Mouse (Mus musculus) T-helper 1 cell (primary cell): ENCODE results near the gene Smad6.

Experiments used
- in situ Hi-C: fragments of 300-600 bp; cut with MboI, MseI; formaldehyde crosslinking; loops from one replicate; pipeline ENCODE4 v1.15.1; 2025; ENCODE audit warnings: high pct_unique_total_duplicates

The Smad6 gene

DNA sequence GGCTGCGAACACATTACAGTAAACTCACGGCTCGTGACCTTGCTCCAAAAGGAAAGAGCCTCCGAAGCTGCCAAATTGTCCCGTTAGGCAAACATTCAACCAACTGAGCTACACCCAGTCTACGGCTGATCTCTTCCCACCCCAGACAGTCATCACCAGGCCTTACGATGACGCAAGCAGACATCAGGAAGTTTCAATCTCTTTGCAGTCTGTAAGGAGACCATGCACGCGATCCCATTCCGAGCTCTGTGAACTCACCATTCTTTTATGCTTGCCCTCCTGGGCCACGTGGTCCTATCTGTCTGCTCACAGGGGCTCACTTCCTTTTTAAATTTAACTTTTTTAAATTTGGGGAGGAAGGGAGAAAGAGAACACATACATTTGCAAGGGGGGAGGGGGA, 32.6 kb downstream of the Smad6 start:
- in situ Hi-C loops, result no loop called here

GRCm38 (mm10) chr9:63985125-63985524, 36.7 kb downstream of the Smad6 start:
- in situ Hi-C loops, result no loop called here

DNA sequence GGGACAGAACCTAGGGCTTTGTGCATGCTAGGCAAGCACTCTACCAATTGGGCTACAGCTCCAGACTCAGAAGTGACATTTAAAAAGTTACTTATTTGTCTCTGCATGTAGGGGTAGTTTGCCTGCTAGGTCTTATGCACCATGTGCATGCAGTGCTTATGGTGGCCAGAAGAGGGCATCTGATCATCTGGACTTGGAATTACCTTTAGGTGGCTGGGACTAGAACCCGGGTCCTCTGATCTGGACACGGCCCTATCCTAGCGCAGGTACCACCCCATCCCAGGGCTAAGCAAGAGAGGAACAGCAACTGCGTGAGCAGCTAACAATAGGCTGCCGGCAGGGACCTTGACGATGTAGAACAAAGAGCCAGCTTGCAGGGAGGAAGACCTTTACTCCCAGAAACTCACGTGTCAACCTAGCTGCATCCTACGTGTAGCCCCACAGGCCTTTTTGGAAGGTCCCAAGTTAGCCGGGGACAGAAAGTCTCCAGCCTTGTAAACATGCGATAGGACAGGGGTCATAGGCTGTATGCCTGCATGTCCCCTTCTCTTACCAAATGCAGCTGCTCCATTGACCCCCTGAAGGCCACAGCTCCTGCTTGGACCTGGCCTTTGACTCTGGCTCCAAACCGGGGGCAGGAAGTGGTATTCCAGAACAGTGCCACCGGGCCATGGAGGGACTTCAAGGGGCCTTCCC, 38.8 kb downstream of the Smad6 start:
- in situ Hi-C loops, result no loop called here

GRCm38 (mm10) chr9:63981912-63982311, 39.9 kb downstream of the Smad6 start:
- in situ Hi-C loops, result no loop called here

DNA sequence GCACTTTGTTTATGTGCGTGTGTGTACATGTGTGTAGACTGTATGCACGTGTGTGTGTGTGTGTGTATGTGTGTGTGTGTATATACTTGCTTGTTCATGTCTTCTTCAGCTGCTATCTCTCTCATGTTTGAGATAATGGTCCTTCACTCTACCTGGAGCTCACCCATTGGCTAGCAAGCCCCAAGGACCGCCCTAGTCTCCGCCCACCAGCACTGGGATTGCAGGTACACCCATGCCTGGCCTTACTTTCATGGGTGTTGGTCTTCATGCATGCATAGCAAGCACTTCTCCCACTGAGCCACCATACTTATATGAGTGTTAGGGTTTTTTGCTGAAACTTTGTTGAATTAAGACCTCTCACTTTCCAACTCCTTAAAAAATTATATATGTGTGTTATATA, 40.5 kb downstream of the Smad6 start:
- in situ Hi-C loops, result no loop called here

GRCm38 (mm10) chr9:63980179-63981086, 41.4 kb downstream of the Smad6 start:
- in situ Hi-C loops, result no loop called here

DNA sequence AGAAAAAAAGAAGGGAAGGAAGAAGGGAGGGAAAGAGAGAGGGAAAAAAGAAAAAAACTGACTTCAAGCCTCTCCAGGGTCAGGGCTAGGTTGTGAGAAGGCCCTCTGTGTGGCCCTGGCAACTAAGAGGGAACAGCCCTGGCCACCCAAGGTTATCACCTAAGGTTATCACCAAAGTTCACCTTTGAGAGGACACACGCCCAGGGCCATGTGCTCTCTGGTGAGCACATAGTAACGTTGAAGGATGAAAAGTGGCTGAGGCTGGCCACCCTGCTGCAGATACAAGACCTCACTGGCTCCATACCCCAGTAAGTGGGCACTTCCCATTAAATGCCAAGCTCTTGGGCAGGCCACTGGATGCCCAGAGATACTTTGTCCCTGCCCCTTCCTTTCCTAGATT, 42.6 kb downstream of the Smad6 start:
- in situ Hi-C loops, result no loop called here

GRCm38 (mm10) chr9:63978682-63979081, 43.2 kb downstream of the Smad6 start:
- in situ Hi-C loops, result no loop called here

GRCm38 (mm10) chr9:63975996-63976395, 45.9 kb downstream of the Smad6 start:
- in situ Hi-C loops, result no loop called here

- in situ Hi-C loops, result no loop called here
These were observed 47.4 kb downstream of the Smad6 start for GRCm38 (mm10) chr9:63974258-63975023.

GRCm38 (mm10) chr9:63973662-63974190, 48.1 kb downstream of the Smad6 start:
- in situ Hi-C loops, result no loop called here

DNA sequence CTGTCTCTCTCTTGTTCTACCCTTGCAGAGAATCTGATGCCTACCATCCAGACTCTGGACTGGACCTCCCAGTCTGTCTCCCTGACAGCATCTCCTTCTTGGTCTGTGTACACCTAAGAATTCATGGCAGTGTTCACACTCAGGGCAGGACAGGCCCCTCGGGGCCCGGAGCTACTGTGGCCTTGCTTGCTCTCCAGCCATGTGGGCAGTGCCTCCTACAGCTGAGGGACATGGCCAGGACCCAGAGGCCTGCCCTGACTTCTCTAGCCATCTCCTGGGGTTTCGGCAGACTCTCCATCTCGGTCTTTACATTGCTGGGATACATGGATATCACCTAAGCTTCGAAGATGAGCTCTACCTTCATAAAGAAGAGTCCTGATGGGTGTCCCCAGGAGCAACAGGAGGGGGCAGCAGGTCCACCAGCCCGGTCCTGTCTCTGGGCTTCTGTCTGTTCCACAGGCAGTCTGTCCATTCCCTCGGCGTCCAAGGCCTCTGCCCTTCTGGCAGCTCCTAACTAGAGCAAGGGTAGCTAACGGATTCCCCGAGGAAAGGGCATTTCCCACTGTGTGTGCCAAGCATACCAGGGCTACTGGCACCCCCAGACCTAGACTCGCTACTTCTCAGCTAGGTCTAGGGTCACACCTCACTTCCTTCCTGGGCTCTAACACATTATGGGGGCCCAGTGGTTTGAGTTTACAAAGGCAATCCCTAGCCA, 49.1 kb downstream of the Smad6 start:
- in situ Hi-C loops, result no loop called here

- in situ Hi-C loops, result no loop called here
These were observed 50.3 kb downstream of the Smad6 start for GRCm38 (mm10) chr9:63971557-63971956.

GRCm38 (mm10) chr9:63970836-63971235, 51.0 kb downstream of the Smad6 start:
- in situ Hi-C loops, result no loop called here

- in situ Hi-C loops, result no loop called here
These were observed 51.5 kb downstream of the Smad6 start for GRCm38 (mm10) chr9:63970388-63970787.

- in situ Hi-C loops, result no loop called here
These were observed 52.4 kb downstream of the Smad6 start for GRCm38 (mm10) chr9:63969467-63969866.

DNA sequence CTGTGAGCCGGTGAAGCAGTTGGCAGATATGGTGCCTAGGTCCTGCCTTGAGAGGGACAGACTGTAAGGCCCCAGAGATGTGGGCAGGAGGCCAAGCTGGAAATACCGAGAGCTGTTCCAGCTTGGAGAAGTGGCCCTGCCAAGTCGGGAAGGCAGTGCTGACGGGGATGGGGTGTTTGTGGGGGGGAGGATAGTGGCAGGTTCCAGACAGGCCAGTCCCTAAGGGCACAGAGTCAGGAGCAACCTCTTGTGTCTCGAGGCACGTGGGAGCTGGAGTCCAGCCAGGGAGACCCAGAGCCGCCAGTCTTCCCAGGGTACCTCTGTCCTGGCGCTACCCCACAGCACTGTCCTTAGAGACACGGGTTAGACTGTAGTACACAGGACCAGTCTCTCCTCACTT, 53.3 kb downstream of the Smad6 start:
- in situ Hi-C loops, result no loop called here

DNA sequence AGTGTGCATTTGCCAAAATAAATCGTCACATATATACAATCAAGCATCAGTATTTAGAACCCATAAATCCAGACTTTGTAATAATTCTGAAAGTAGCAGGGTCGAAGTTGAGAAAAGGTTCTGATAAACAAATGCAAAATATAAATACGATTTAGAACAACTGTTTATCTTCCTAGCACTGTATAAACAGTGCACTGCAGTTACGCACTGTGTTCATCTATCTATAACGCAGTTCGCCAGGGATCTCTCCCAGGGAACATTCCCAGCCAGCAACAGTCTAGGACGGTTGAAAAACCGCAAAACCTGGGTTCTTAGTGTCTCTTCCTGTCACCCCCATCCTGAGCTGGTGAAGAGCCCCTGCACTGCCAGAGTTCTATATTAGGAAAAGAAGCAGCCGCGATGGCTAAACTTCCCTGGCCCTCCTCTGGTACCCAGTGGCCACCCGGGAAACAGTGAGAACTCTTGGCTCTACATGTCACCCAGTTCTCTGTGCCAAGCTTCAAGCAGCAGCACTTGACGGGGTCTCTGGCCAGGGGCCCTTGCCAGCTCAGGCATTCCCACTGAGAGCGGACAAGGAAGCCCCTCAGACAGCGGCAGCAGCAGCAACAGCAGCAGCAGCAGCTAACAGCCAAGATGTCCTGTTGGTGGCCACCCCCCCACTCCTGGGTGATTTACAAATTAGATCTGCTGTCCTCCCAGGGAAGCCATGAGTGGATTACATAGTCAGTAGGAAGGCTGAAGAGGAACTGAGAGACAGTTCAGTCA, 54.3 kb downstream of the Smad6 start:
- in situ Hi-C loops, result no loop called here

DNA sequence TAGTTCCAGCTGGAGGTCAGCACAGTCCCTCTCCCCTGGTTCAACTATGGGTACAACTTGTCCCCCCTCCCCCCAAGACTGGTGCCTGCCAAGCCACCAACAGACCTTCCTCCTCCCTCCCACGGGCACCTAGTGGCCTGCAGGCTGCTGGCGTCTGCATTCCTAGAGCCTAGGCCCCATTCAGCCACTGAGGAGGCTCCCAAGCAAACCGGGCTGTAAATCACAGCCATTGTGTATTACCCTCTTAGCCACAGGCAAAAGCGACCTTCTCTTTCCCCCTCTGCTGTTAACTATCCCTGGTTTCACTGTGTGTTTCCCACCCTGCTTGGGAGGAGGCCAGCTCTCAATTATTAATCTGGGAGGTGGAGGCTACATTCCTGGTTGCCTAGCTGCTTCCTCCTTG, 56.3 kb downstream of the Smad6 start:
- in situ Hi-C loops, result no loop called here

GRCm38 (mm10) chr9:63961881-63962280, 60.0 kb downstream of the Smad6 start:
- in situ Hi-C loops, result no loop called here

- in situ Hi-C loops, result no loop called here
These were observed 61.1 kb downstream of the Smad6 start for GRCm38 (mm10) chr9:63960829-63961185.
